Mouse (Mus musculus): ENCODE measurements around the gene Chd3.

The Chd3 gene

DNA sequence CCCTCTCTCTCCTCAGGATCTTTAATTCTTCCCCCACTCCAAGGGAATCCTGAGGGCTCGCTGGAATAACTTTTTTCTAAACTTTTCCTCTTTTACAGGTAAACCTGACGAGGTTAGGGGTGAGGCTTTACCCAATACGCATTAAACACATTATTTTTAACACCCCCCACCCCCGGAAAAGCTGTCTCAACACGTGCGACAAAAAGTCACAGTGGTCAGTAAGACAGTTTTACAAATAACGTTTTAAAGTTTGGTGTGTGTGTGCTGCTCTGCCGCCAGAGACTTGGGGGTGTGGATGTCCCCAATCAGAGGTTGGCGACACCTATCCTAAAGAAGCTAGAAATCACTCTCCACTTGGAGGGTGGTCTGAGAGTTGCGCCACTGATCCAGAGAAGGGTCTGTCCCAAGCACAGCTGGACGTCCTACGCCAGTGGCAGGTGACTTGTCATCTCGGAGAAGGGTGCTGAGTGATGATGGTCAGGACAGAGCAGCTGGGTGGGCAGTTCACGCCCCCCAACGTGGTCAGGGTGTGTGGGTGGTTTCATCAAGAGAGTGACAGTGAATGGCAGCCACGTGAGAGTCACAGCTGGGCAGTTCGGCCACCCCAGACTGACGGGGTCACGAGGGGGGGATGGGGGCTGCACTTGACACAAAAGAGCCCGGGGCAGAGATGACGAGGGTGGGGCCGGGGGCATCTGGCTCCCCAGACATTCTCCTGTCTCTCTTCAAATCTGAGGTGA, 1.4 kb downstream of the Chd3 start:
- in situ Hi-C loops (cut with MboI, MseI), result no loop called here

DNA sequence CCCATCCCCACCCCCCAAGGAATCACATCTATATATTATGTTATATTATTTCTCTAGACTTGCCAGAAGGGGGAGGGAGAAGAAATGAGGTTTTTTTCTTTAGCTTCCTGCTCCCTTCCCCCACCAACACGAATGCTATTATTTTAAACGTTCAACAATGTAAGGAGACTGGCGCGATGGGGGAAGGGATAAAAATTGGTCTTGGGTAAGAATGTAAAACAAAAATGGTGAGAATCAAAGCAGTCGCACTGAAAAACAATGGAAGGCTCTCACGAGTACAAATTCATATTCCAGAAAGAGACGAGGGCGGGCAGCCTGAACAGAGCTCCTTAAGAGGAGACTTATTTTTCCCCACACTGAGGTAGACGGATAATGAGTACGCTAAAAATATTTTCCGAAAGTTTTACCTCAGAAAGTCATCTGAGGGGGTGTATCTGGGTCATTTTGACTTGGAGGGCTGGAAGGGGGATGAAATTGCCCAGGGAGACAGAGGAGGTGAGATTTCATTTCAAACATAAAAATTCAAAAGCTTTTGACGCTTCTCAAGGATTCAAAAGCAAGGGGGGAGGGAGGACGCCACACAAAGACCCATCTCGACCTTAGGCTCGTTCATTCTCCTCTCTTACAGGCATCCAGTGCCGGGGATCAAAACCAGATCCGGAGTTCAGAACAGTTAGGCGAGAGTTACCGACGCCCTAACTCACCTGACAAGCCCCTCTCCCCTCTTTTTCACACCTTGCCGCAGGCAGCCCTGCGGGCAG, 2.2 kb downstream of the Chd3 start:
- in situ Hi-C loops (cut with MboI, MseI), result no loop called here

- in situ Hi-C loops (cut with MboI, MseI), result no loop called here
Observed at GRCm38 (mm10) chr11:69366157-69366854, 2.9 kb downstream of the Chd3 start.

DNA sequence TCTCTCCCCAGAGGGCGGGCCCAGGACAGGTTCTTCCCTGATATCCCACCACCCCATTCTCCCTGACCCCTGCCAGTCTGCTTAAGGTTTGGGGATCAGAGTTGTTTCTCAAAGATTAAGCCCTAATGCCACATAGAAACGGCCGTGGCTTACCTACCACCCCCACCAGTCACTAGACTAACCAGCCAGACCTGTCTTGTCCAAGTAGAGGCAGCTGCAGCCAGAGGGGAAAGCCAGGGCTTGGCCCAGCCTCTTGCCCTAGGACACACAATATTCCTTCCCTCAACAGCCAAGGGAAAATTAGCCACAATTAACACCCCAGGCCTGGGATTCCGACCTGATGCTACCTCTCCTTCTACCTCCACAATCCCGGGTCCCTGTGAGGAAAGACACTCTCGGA, 3.5 kb downstream of the Chd3 start:
- in situ Hi-C loops (cut with MboI, MseI), result no loop called here

DNA sequence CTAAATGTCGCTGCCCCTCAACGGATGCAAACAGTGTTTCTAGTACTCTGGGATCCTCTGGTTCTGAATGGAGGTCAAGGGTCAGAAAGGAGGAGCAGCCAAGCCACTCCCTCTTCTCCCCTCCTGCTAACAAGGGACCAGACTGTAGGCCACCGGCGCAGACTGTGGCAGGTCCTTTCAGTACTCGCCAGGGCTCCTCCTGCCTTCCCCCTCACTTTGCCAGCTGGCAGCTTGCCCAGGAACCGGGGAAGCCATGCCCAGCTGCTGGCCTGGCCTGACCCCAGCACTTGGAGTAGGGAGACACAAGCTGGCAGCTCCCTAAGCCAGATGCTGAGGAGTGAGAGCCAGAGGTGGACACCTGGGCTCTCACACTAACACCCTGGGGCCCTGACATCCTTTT, 4.3 kb downstream of the Chd3 start:
- in situ Hi-C loops (cut with MboI, MseI), result no loop called here

DNA sequence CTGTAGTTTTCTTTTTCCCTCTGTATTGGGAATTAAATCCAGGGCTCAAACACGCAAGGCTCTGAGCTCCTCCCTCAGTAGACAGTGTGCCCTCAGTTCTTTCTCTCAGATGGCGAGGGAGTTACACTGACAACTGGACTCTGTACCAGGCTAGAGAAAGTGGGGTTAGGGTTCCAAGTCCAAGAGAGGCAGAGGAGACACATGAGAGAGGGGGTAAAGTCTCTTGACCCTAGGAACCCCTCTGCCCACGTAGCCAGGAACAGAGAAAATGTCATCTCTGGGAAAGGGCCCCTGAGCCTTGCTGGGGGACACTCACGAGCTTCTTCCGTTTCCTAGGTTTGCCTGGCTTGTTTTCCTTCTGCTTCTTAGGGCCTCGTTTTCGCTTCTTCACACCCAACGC, 4.8 kb downstream of the Chd3 start:
- in situ Hi-C loops (cut with MboI, MseI), result no loop called here

- in situ Hi-C loops (cut with MboI, MseI), result no loop called here
Observed at GRCm38 (mm10) chr11:69362479-69362878, 6.7 kb downstream of the Chd3 start.

DNA sequence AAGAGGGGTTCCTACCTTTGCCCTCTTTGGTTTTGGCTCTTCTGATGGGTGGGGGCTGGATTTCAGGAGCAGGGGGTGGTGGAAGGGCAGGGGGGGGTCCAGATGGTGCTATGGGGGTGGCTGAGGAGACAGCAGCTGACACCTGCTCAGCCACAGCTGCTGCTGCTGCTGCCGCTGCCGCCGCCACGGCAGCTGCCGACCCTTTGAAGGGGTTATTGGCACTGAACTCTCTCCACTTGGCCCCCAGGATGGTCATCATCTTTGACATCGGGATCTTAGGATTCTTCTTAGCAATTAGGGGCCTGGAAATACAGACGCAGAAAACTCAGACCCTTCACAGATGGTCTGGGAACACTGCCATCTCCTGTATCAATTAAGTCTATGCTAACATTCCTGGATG, 7.2 kb downstream of the Chd3 start:
- in situ Hi-C loops (cut with MboI, MseI), result no loop called here

DNA sequence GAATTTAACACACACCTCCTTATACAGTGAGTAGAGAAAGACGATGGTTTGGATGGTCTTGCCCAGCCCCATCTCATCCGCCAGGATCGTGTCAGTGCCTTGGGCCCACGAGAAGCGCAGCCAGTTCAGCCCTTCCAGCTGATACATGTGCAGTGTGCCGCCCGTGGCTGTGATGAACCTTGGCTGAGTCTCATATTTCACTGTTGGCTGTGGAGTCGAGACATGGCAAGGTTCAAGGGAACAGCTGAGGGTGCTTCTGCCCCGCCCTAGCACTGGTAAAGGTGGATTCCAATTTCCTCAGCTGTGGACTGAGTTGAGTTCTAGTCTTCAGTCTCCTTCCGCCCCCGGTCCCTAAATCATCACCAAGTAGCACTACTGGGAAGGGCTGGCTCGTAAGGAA, 11.5 kb downstream of the Chd3 start:
- in situ Hi-C loops (cut with MboI, MseI), result no loop called here

GRCm38 (mm10) chr11:69356544-69356943, 12.7 kb downstream of the Chd3 start:
- in situ Hi-C loops (cut with MboI, MseI), result no loop called here

GRCm38 (mm10) chr11:69346441-69346840, 22.8 kb downstream of the Chd3 start:
- in situ Hi-C loops (cut with MboI, MseI), result no loop called here

DNA sequence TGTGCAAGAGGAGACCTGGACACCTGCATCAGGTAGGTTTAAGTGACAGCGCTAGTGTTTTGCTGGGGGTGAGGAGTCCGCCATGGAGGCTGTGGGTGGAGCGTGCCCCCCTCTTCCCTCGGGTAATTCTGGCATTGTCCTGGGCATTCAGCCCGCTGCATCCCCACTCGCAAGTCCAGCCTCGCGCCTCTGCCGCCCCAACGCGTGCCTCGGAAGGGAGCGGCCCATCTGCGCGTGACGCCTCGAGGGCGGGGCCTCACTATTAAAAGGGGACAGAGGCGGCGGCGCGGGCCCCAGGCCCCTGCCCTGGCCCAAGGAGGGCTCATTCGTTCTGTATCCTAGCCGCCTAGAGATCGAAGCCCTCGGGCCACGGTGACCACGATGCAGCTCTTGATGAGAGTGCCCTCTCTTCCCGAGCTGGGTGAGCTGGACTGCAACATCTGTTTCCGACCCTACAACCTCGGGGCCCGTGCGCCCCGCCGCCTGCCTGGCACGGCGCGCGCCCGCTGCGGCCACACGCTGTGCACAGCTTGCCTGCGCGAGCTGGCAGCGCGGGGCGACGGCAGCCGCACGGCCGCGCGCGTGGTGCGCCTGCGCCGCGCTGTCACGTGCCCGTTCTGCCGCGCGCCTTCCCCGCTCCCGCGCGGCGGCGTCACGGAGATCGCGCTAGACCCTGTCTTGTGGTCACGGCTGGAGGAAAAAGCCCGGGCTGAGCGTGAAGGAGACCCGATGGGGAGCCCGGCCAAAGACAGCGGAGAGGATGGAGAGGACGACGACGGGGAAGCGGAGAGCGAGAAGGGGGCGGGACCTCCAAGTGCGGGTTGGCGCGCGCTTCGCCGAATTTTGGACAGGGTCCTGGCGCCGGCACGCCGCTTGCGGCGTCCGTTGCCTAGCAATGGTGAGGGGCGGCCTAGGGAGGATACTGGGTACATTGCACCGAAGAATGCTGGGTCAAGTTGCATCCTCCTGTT, 28.8 kb downstream of the Chd3 start, which contains the start of gene Rnf227:
Gene Rnf227, plus strand, starts transcription at position 301 of the 971 bp plus-strand sequence.
- in situ Hi-C loops (cut with MboI, MseI), result no loop called here

- in situ Hi-C loops (cut with MboI, MseI), result no loop called here
Observed at GRCm38 (mm10) chr11:69334796-69335195, 34.4 kb downstream of the Chd3 start.

- in situ Hi-C loops (cut with MboI, MseI), result no loop called here
Observed at GRCm38 (mm10) chr11:69333922-69334321, 35.3 kb downstream of the Chd3 start.

- in situ Hi-C loops (cut with MboI, MseI), result no loop called here
Observed at GRCm38 (mm10) chr11:69332713-69333253, 36.4 kb downstream of the Chd3 start.

- in situ Hi-C loops (cut with MboI, MseI), result no loop called here
Observed at GRCm38 (mm10) chr11:69331929-69332405, 37.2 kb downstream of the Chd3 start.

GRCm38 (mm10) chr11:69331152-69331551, 38.1 kb downstream of the Chd3 start:
- in situ Hi-C loops (cut with MboI, MseI), result no loop called here

DNA sequence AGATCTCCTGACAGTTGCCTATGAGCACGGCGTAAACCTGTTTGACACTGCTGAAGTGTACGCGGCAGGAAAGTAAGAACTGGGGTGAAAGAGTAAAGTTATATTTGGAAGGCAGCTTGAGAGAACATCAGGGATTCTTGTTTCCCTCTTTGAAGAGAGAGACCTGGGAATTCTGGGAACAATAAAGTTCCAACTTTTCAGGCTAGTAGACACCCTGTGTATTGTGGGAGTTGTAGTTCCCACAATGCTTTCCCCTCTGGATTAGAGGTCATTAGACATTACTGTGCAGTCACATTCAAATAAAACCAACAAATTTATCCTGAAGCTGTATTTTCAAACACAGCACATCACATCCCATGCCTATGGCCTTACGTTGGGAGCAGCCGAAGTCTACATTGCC, 40.7 kb downstream of the Chd3 start:
- in situ Hi-C loops (cut with MboI, MseI), result no loop called here

DNA sequence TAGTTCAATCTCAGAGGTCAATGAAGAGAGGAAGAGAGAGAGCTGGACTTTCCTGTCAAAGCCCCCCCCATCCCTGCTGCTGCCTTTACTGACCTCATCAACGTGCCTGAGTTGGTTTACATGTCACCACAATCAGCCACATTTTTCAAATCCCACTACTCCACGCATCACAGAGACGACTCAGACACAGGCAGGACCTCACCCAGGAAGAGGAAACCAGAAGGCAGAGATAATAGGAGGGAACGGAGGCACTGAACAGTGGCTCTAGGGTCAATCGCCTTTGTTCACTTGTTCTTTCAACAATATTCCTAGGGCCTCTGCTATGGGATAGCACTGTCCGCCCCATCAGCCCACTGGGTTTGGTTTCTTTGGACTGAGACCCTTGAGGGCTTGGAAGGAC, 41.6 kb downstream of the Chd3 start:
- in situ Hi-C loops (cut with MboI, MseI), result no loop called here

DNA sequence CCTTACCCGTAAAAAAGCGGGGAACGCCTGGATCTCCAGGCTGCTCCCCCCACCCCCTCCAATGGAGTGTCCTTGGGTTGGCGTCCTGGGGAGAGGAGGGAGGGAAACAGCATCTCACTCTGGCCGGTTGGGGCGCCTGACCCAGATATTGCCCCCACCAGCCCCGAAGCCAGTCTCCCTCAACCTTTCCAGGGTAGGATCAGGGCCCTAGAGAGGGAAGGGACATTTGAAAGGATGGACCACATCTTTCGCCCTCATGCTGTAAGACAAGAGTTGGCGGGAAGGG, 42.1 kb downstream of the Chd3 start:
- in situ Hi-C loops (cut with MboI, MseI), result no loop called here
